Mouse (Mus musculus) midbrain, embryonic 12.5 days (tissue): Measurements from ENCODE around the gene Dusp15. TPM values are rescaled to one million over a fixed set of nuclear protein-coding genes. Genes with fewer than 3 reads are reported as not detected.

Source experiments
- ATAC-seq: fragments of 200-750 bp; cut with Nextera tagmentation; 2 replicates; pipeline ENCODE4 v1.8.0; 2017; ENCODE audit warnings: low read depth, moderate TSS enrichment, moderate library complexity; ENCODE audit not compliant: low FRiP score
- H3K27ac ChIP-seq: fragments of 300-500 bp; sonication (generic); replicated peaks from 2 replicates; pipeline ENCODE4 v1.5.1; 2016; ENCODE audit warnings: mild to moderate bottlenecking
- H3K27me3 ChIP-seq: fragments of 300-500 bp; sonication (generic); 2 replicates; pipeline ENCODE4 v1.6.1; 2016; ENCODE audit warnings: mild to moderate bottlenecking
- H3K36me3 ChIP-seq: fragments of 300-500 bp; sonication (generic); 2 replicates; pipeline ENCODE4 v1.6.1; 2016
- H3K4me1 ChIP-seq: fragments of 300-500 bp; sonication (generic); 2 replicates; pipeline ENCODE4 v1.6.1; 2016
- H3K4me2 ChIP-seq: fragments of 300-500 bp; sonication (generic); replicated peaks from 2 replicates; pipeline ENCODE4 v1.6.1; 2016; ENCODE audit warnings: mild to moderate bottlenecking, moderate library complexity
- H3K4me3 ChIP-seq: fragments of 300-500 bp; sonication (generic); 2 replicates; pipeline ENCODE4 v1.5.1; 2016; ENCODE audit warnings: mild to moderate bottlenecking
- H3K9ac ChIP-seq: fragments of 300-500 bp; sonication (generic); replicated peaks from 2 replicates; pipeline ENCODE4 v1.6.1; 2016; ENCODE audit warnings: mild to moderate bottlenecking, moderate library complexity
- H3K9me3 ChIP-seq: fragments of 300-500 bp; sonication (generic); 2 replicates; pipeline ENCODE4 v1.6.1; 2016; ENCODE audit warnings: mild to moderate bottlenecking
- WGBS: fragments of 180-500 bp; shearing (Covaris S2); methylation state at CpG from one replicate; pipeline ENCODE4 v1.1.7; 2016; 5-methylcytosine and 5-hydroxymethylcytosine counted together
- polyA plus RNA-seq: library from polyadenylated mRNA; unstranded; fragments of >200 nt; fragmentation: Nextera tagmentation; extraction: Ambion mirVana; gene quantifications from 2 replicates; pipeline ENCODE4 v1.2.1, GENCODE M21; 2016

Dusp15 gene
- polyA plus RNA-seq, 1 experiment from 2014 or later, result 1.4 TPM

DNA sequence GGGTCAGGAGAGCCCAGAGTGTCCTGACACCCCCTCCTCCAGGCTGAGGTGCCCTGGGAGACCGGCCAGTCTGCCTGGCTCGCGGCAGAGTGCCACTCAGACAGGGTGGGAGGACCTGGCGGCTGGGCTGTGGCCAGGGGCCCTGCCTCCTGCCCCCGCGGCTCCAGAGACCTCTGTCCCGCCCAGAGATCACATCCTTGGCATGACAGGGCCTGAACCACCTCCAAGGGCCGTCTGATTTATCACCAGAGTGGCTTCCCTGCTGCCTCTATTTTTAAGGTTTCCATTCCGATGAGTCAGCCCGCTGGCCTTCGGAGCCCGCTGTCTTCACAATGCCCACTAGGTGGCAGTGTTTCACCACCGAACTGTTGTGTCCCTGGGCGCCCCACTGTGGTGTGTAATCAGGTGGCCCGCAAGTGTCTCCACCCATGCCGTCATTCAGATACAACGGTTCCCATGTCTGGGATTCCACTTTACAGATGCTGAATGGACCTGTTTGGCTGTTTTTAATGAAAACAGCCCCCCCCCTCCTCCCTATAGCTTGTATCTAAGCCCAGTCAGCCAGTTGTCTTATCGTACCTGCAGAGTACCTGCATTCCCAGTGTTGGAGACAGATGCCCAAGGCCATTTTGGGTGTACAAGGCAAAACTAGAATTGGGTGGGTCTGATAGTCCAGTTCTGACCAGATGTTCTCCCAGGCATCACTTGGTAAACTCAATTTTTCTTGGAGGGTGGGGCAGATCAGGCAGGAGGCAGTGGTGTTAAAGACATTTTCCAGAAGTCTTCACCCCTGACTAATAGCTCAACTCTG is 37.0 kb downstream of the Dusp15 start:
- H3K9ac ChIP-seq, result peak overlapping the region; percentile 37; the same call in 1 of the 2 replicates
- peaks cover 10% of the 10 kb centered on the region; the same call in 1 of the 2 replicates for H3K4me1 ChIP-seq
- H3K9me3 ChIP-seq, result no peaks in the 10 kb centered on the region
- no peak overlapping the region for H3K27ac ChIP-seq
- 5% methylated on average over 18 of the region's 18 CpGs for WGBS
- H3K27me3 ChIP-seq, result peaks cover 57% of the 10 kb centered on the region
- H3K4me3 ChIP-seq, result peak overlapping the region; percentile 19; the same call in 1 of the 2 replicates
- peak overlapping the region; percentile 42 for H3K4me2 ChIP-seq
- ATAC-seq, result peak; percentile 67; the same call in 1 of the 2 replicates
- no peaks in the 10 kb centered on the region for H3K36me3 ChIP-seq

- peaks cover 53% of the 10 kb centered on the region for H3K27me3 ChIP-seq
- ATAC-seq, result no peak
- 38% methylated on average over 7 of the region's 7 CpGs for WGBS
These were observed 38.0 kb downstream of the Dusp15 start for GRCm38 (mm10) chr2:152913471-152913870.

DNA sequence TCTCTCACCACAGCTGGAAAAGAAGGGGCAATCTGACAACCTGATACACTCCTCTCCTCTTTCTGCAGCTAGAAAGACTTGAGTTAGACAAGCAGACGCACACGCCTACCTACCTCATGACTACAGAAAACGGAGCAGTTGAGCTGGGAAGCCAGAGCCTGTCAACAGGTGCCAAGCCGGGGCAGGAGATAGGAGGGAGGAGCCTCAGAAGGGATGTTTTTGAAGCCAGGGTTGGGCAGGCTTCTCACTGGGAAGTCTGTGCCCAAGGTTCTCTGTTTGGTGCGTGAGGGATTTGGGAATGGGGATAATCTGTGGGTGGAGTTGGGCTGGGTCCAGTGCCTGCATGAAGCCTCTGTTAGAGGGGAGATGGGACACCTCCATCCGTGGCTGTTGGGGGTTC is 40.1 kb downstream of the Dusp15 start:
- no peak for ATAC-seq
- no peak overlapping the region for H3K4me2 ChIP-seq
- no peak overlapping the region for H3K9ac ChIP-seq
- 33% methylated on average over 6 of the region's 6 CpGs for WGBS
- no peak overlapping the region for H3K27ac ChIP-seq
- peaks cover 16% of the 10 kb centered on the region; the same call in 1 of the 2 replicates for H3K4me1 ChIP-seq
- no peaks in the 10 kb centered on the region for H3K36me3 ChIP-seq
- no peaks in the 10 kb centered on the region for H3K9me3 ChIP-seq
- H3K4me3 ChIP-seq, result no peak overlapping the region
- H3K27me3 ChIP-seq, result peaks cover 50% of the 10 kb centered on the region

More at GRCm38 (mm10) chr2:152913471-152913870, 38.0 kb downstream of the Dusp15 start:
- Histone ChIP-seq H3K27ac (no peak overlapping the region), H3K9ac (no peak overlapping the region), H3K36me3 (no peaks in the 10 kb centered on the region), H3K9me3 (no peaks in the 10 kb centered on the region), H3K4me3 (no peak overlapping the region), H3K4me1 (peaks cover 10% of the 10 kb centered on the region; the same call in 1 of the 2 replicates), H3K4me2 (no peak overlapping the region)

DNA sequence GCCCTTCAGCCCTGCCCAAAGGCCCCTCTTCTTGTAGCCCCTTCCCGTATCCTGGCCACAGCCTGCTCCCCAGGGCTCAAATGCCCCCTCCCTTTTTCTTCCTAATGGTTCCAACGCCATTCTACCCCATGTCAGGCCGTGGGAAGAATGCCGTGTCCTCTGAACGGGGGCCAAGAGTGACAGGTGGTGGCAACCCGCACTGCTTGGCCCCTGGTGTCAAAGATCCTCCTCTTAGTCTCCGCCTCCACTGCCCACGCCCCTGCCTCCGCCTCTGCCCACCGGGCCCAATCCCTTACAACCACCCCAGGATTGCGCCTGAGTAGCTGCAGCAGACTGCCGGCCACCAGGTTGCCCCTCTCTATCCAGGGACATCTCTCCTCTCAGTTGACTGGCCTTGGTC is 40.5 kb downstream of the Dusp15 start, which contains the start of gene Mylk2:
Gene Mylk2, plus strand, starts transcription at position 322 of the 400 bp plus-strand sequence.
- WGBS, result 28% methylated on average over 12 of the region's 12 CpGs
- Histone ChIP-seq H3K4me2 (no peak within 1 kb of the TSS), H3K9me3 (no peaks in the 10 kb centered on the region), H3K27ac (no peak within 1 kb of the TSS), H3K27me3 (peaks cover 53% of the 10 kb centered on the region), H3K4me1 (peaks cover 16% of the 10 kb centered on the region; the same call in 1 of the 2 replicates), H3K9ac (no peak within 1 kb of the TSS), H3K36me3 (no peaks in the 10 kb centered on the region), H3K4me3 (no peak within 1 kb of the TSS)
- ATAC-seq, result no peak

DNA sequence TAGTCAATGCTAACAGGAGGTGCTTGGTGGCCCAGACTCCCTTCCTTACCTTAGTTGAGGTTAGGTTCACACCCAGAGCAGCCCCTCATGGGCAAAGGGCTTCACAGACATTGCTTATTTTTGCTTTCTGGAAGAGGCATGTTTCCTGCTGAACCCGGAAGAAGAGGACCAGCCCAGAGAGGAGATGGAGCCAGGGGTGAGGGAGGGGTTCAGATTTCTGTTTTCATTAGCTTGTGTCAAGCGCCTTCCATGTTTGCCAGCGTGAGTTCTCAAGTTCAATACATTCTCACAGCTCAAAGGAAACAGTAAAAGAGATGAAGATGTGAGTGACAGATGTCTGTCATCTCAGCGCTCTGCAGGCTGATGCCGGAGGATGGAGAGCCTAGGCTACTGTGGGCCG is 41.6 kb downstream of the Dusp15 start:
- WGBS, result 80% methylated on average over 6 of the region's 6 CpGs
- H3K4me1 ChIP-seq, result peaks cover 16% of the 10 kb centered on the region; the same call in 1 of the 2 replicates
- H3K9me3 ChIP-seq, result no peaks in the 10 kb centered on the region
- H3K9ac ChIP-seq, result no peak overlapping the region
- H3K4me2 ChIP-seq, result no peak overlapping the region
- no peak for ATAC-seq
- no peak overlapping the region for H3K27ac ChIP-seq
- H3K4me3 ChIP-seq, result no peak overlapping the region
- H3K36me3 ChIP-seq, result no peaks in the 10 kb centered on the region
- H3K27me3 ChIP-seq, result peaks cover 46% of the 10 kb centered on the region

DNA sequence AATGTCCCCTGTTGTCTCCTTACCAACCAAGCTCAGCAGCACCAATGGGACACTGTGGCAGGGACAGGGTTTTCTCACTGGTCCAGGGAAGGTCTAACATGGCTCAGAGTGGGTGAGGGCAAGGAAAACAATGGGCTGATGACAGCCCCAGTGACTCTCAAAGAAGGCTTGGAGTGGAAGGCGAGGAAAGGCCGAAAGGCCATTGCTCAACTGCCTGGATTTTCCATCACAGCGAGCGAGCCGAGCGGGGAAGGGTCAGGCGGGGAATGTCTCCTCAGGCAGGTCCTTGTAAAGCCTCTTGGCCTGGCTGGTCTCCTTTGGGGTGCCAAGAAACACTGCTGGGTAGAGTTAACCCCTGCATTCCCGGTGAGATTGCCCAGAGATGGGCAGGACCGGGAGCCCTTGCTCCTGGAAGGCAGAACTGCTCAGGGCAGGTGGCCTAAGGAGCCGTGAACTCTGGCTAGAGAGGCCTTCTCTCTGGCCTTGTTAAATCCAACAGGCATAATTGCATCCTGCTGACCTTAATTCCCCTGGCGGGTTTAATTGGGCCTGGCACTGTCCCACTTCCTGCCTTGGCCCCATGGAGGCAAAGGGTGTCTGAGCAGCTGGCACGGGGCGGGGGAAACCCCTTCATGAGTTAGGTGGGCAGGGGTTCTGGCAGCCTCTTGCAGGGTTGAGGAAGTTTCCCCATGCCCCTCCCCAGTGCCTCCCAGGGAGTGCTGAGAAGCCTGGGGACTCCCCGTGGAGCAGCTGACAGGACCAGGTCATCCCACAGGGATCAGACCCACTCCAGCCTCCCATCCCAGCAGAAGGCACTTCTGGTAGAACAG is 44.2 kb downstream of the Dusp15 start:
- Histone ChIP-seq H3K27ac (no peak overlapping the region), H3K27me3 (peaks cover 36% of the 10 kb centered on the region), H3K36me3 (no peaks in the 10 kb centered on the region), H3K9ac (no peak overlapping the region), H3K9me3 (no peaks in the 10 kb centered on the region), H3K4me3 (no peak overlapping the region), H3K4me1 (peaks cover 13% of the 10 kb centered on the region), H3K4me2 (no peak overlapping the region)
- WGBS, result 54% methylated on average over 14 of the region's 14 CpGs
- ATAC-seq, result no peak

DNA sequence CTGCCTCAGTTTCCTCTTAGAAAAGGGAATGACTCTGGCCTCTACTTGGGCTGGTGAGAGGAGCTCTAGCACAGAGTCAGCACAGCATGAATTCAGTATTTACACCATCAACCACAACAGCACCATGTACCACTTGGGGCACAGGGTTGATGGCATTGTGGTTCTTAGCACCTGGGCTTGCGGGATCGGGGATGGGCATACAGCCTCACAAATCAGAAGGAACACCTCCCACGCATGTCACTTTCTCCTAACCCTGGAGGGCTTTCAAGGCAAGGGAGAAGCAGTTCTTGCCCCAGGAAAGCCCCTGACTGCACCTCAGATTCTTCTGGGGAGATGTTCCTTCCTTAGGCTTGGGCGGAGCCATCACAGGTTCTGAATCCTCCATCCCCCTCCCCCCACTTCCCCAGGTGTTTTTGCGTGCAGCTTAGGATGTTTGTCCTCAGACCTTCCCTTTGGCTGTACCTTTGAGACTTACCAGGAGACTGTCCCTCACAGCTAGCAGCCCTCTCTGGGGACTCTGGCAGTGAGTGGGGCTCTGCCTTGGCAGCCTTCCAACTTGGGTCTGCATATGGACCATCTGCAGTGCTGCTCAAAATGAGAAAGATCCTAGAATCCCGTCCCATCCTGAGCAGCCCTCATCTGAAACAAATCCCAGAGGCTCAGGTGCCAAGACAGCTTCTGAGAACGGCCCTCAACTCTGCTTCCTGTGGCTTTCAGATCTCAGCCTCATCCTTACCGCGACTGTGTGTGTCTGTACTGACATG is 45.0 kb downstream of the Dusp15 start:
- Histone ChIP-seq H3K4me3 (no peak overlapping the region), H3K4me2 (no peak overlapping the region), H3K27me3 (peaks cover 31% of the 10 kb centered on the region), H3K36me3 (no peaks in the 10 kb centered on the region), H3K9ac (no peak overlapping the region), H3K9me3 (no peaks in the 10 kb centered on the region), H3K4me1 (peaks cover 19% of the 10 kb centered on the region), H3K27ac (no peak overlapping the region)
- whole genome bisulfite sequencing, result 70% methylated on average over 9 of the region's 9 CpGs
- no peak for ATAC-seq

DNA sequence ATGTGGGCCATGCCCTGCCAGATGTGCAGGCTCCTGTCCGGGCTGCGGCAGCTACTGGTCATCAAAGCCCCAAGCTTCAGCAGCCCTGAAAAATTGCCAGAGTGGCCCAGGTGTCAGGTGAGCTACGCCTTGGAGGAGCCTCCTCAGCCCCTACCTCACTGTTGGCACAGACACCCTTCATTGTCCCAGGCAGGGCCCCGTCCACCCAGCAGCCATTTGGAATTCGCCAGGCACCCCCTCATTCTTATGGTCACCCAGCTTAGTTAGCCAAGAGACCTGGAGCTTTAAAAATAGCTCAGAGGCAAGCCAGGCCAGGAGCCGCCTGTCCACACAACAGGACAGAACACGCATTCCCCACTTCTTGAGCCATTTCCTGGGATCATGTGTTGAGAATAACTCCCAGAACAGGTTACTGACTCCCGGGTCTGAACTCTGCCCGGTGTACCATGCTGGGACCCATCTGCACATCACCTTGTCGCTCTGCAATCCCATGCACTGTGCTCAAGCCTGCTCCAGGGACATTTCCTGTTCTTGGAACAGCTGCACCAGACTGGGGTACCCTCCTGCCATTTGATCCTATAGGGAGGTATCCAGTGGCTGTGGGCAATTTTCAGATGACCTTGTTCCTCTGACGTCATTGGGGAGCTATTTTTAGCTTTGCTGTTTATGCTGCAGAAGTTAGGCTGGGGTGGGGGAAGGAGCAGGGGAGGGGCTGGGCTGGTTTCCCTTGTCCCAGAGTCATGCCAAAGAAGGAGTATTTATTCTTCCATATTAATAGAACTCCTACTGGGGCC is 46.3 kb downstream of the Dusp15 start:
- H3K4me1 ChIP-seq, result peaks cover 19% of the 10 kb centered on the region
- no peak overlapping the region for H3K27ac ChIP-seq
- H3K4me3 ChIP-seq, result no peak overlapping the region
- no peak for ATAC-seq
- no peaks in the 10 kb centered on the region for H3K9me3 ChIP-seq
- H3K27me3 ChIP-seq, result peaks cover 19% of the 10 kb centered on the region
- WGBS, result 67% methylated on average over 11 of the region's 11 CpGs
- no peak overlapping the region for H3K9ac ChIP-seq
- no peaks in the 10 kb centered on the region for H3K36me3 ChIP-seq
- H3K4me2 ChIP-seq, result no peak overlapping the region

- Histone ChIP-seq H3K9ac (no peak overlapping the region), H3K4me2 (no peak overlapping the region), H3K27ac (no peak overlapping the region), H3K9me3 (no peaks in the 10 kb centered on the region), H3K27me3 (peaks cover 19% of the 10 kb centered on the region), H3K36me3 (no peaks in the 10 kb centered on the region), H3K4me3 (no peak overlapping the region), H3K4me1 (peaks cover 19% of the 10 kb centered on the region)
- ATAC-seq, result no peak
- 81% methylated on average over 5 of the region's 5 CpGs for WGBS
These were observed 47.3 kb downstream of the Dusp15 start for GRCm38 (mm10) chr2:152904127-152904643.

DNA sequence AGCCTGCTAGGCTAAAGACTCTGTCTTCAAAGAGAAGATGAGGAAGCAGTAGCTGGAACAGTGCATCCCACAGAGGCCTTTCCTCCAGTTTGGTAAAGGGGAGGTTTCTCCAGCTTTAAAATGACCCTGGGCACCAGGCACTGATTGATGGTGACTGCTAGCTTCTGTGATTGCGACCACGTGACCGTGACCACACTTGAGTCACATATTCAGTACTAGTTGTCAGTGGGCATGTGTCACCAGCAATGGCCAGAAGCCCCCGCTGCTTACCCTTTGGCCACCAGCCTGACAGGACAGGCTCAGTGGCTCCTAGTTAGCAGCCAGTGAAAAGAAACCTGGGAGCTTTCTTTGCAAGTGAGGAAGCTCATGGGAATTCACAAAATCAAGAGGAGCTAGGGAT is 47.9 kb downstream of the Dusp15 start:
- ATAC-seq, result no peak
- Histone ChIP-seq H3K9me3 (no peaks in the 10 kb centered on the region), H3K27ac (no peak overlapping the region), H3K4me3 (no peak overlapping the region), H3K9ac (no peak overlapping the region), H3K4me2 (no peak overlapping the region), H3K36me3 (no peaks in the 10 kb centered on the region), H3K27me3 (peaks cover 19% of the 10 kb centered on the region), H3K4me1 (peaks cover 19% of the 10 kb centered on the region)
- 89% methylated on average over 4 of the region's 4 CpGs for WGBS

DNA sequence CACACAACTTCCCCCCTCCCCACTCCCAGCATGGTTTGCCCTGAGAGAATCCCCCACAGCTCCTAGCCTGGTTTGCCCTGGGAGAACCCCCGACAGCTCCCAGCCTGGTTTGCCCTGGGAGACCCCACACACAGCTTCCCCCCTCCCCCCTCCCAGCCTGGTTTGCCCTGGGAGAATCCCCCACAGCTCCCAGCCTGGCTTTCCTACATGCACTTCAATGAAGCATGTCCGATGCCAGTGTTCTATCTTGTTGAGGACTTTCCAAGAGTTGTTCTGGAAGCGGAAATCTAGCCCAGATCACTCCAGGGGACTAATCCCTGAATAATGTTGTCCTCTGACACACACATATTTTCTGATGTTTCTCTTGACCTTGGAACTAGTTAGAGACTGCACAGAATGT is 48.8 kb downstream of the Dusp15 start:
- WGBS, result 7% methylated on average over 3 of the region's 3 CpGs
- no peak overlapping the region for H3K27ac ChIP-seq
- no peaks in the 10 kb centered on the region for H3K9me3 ChIP-seq
- no peak for ATAC-seq
- H3K4me3 ChIP-seq, result no peak overlapping the region
- no peak overlapping the region for H3K4me2 ChIP-seq
- no peak overlapping the region for H3K9ac ChIP-seq
- peaks cover 19% of the 10 kb centered on the region for H3K4me1 ChIP-seq
- peaks cover 19% of the 10 kb centered on the region for H3K27me3 ChIP-seq
- no peaks in the 10 kb centered on the region for H3K36me3 ChIP-seq
